Mouse (Mus musculus): ENCODE results near the gene Mycs.

Gene Mycs

GRCm38 (mm10) chrX:5469165-5469564, at the start of gene Mycs:
Mycs (minus strand) TSS chrX:5469265.
- no peak for DNase-seq (ENCODE audit: low read depth, low spot score)

- no peak for DNase-seq (ENCODE audit: low read depth, low spot score)
These were observed 1.0 kb downstream of the Mycs start for GRCm38 (mm10) chrX:5468022-5468421.
